Mouse (Mus musculus) left cerebral cortex, adult 2 months (tissue): ENCODE measurements around the gene Gm4131. TPM values are rescaled to one million over a fixed set of nuclear protein-coding genes. Genes with fewer than 3 reads are reported as not detected.

Experiments used
- DNase-seq, 2 experiments: peaks; one replicate each; pipeline ENCODE4 v3.0.0; 2021 to 2022; ENCODE audit warnings: low spot score in 2 of 2, mixed read lengths in 1 of 2; ENCODE audit errors: extremely low spot score in 1 of 2
- H3K27ac ChIP-seq: fragments of 200-600 bp; 2 replicates; pipeline ENCODE4 v1.8.1; 2022
- H3K4me3 ChIP-seq: fragments of 200-600 bp; 2 replicates; pipeline ENCODE4 v1.8.1; 2022
- CTCF ChIP-seq: fragments of 200-600 bp; IDR thresholded peaks from 2 replicates; pipeline ENCODE4 v1.8.1; 2022; ENCODE audit warnings: antibody characterized with exemption, mild to moderate bottlenecking, moderate library complexity
- intact Hi-C: fragments of 180-260 bp; cut with DNase I; formaldehyde crosslinking; loops from one replicate; pipeline ENCODE4 v1.15.1; 2025
- total RNA-seq, 2 experiments: library from RNA; stranded (reverse); gene quantifications; 2 replicates each; pipeline ENCODE4 v1.2.3; 2021

Gene Gm4131
- total RNA-seq, 2 experiments from 2014 or later = not detected

DNA sequence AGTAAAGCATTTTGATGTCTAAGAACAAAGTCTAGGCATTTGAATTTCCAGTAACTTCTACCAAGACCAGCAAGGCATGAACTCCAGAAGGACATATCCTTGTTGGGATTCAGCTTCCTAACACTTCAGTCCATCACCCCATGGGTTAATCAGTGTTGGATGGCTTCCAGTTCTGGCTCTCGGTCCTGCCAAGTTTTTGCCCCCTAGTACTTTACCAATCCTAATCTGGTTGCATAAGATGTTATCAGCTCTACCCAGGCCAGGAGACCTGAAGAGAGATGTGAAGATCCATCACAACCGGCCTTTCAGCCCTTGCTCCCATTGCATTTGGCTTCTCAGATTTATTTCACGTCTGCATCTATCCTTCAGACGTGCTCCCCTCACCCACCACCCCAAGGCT lies 144.5 kb downstream of the Gm4131 start:
- TF ChIP-seq CTCF = no peak
- DNase-seq = no peak
- intact Hi-C loops = no loop called here
- Histone ChIP-seq H3K27ac (no peak overlapping the region), H3K4me3 (no peak overlapping the region)

- Histone ChIP-seq H3K4me3 (no peak overlapping the region), H3K27ac (no peak overlapping the region; the same call in 1 of the 2 replicates)
- intact Hi-C loops = loop anchor here (2.0 kb wide), 1 partner anchor 29 kb away; no protein-coding TSS in a partner anchor
- no peak for TF ChIP-seq CTCF
- DNase-seq = no peak
Observed at GRCm38 (mm10) chr14:62417501-62417900, 149.2 kb downstream of the Gm4131 start.

- TF ChIP-seq CTCF = no peak
- Histone ChIP-seq H3K4me3 (no peak overlapping the region), H3K27ac (no peak overlapping the region; the same call in 1 of the 2 replicates)
- DNase-seq = peak in 1 of 2 experiments; percentile 23
- intact Hi-C loops = loop anchor here (2.0 kb wide), 1 partner anchor 28 kb away; no protein-coding TSS in a partner anchor
Observed at GRCm38 (mm10) chr14:62416742-62417134, 150.0 kb downstream of the Gm4131 start.

DNA sequence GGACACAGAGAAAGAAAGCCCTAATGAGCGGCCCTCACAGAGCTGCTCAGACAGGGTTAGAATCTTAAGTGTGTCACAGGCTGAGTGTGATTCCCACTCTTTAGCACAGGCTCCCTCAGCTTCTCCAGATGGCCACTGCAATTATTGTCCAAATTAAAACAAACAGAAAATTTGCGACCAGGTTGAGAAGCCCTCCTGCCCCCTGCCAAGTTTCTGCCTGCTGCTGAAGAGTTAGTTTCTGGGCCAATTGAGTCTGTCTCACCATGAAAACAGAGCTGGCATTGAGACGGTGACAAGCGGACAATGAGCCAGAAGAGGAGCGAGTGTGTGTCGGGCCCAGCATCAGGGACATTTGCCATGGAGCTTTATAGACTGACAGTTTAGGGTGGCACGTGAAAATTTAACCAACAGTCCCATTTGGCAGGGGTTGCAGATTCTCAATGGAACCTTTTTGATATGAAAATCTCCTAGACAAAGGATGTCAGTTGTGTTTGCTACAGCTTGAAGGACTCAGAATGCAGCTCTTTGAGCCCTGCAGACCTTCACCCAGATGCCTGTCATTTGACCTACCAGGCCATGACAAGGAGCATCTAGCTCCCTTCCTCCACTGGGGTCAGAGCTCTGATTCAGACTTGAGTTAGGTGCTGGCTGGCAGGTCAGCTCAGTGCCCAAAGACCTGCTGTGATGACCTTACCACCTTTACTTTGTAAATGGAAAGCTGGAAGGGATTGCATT lies 150.5 kb downstream of the Gm4131 start:
- intact Hi-C loops = loop anchor here (2.0 kb wide), 1 partner anchor 27 kb away; no protein-coding TSS in a partner anchor
- Histone ChIP-seq H3K4me3 (no peak overlapping the region), H3K27ac (no peak overlapping the region)
- peak in 1 of 2 experiments; percentile 18 for DNase-seq
- TF ChIP-seq CTCF = no peak

Other genes starting within 250 kb of the Gm4131 start
- under 1 TPM; 0.28 to 0.29 TPM for gene Gucy1b2, start 110.6 kb downstream of the Gm4131 start, total RNA-seq
- 10 to 100 TPM; 22.8 to 25.6 TPM for gene Fam124a, start 11.2 kb downstream of the Gm4131 start, total RNA-seq
- gene Serpine3, start 96.7 kb upstream of the Gm4131 start, total RNA-seq = not detected
- 10 to 100 TPM; 41.0 to 42.2 TPM for gene Ints6, start 194.2 kb upstream of the Gm4131 start, total RNA-seq